Mouse (Mus musculus) C2C12 (cell line): ENCODE measurements around the gene Lin37.

Source experiments
- CEBPB ChIP-seq: IDR thresholded peaks from one replicate; pipeline ENCODE4 v1.6.1; 2011; ENCODE audit warnings: low read depth, mild to moderate bottlenecking, control low read depth, moderate library complexity
- CTCF ChIP-seq: IDR thresholded peaks from one replicate; pipeline ENCODE4 v1.5.1; 2011; ENCODE audit not compliant: control insufficient read depth, insufficient read depth, insufficient read length
- MAX ChIP-seq: IDR thresholded peaks from one replicate; pipeline ENCODE4 v1.6.1; 2011; ENCODE audit warnings: mild to moderate bottlenecking, control low read depth
- MYOD1 ChIP-seq: IDR thresholded peaks from one replicate; pipeline ENCODE4 v1.6.1; 2011; ENCODE audit warnings: low read depth; ENCODE audit not compliant: control insufficient read depth, insufficient read length
- MYOG ChIP-seq: IDR thresholded peaks from one replicate; pipeline ENCODE4 v1.6.1; 2011; ENCODE audit not compliant: control insufficient read depth, insufficient read length; ENCODE audit errors: extremely low read depth
- USF1 ChIP-seq: IDR thresholded peaks from one replicate; pipeline ENCODE4 v1.6.1; 2011; ENCODE audit warnings: low read depth, mild to moderate bottlenecking, control low read depth, moderate library complexity

DNA sequence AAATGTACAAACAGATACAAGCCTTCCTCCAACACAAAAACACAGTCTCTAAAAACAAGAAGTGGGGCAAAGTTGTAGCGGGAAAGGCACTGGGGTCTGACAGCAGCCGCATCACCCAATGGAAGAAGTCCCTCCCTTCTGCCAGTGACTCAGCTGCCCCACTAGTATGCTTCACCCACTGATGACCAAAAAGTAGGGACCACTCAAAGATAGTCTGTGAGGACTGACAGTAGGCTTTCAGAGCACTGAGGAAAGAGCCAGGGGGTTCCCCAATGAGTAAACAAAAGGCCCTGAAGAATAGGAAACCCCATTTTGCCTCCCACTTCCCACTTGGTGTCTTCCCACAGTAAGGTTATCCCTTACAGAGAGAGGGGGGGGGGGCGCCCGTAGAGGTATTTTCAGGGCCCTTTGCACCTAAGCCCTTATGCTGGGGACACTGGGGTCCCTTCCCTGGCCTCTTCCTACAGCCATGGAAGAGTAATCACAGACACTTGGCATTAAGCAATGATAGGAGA lies 34.9 kb upstream of the Lin37 start:
- TF ChIP-seq CTCF (no peak), MAX (no peak), CEBPB (no peak), MYOD1 (no peak), MYOG (no peak), USF1 (no peak)
